Mouse (Mus musculus) liver, embryonic 14.5 days (tissue): ENCODE measurements around the gene Rheb. TPM values are rescaled to one million over a fixed set of nuclear protein-coding genes. Genes with fewer than 3 reads are reported as not detected.
"Not testable (repeated sequence)": the region's sequence is repeated elsewhere in the genome, so short reads cannot be mapped to it uniquely, and the experiment has no call there.

Source experiments
- ATAC-seq: fragments of 200-750 bp; cut with Nextera tagmentation; 2 replicates; pipeline ENCODE4 v1.8.0; 2017; ENCODE audit warnings: moderate number of reproducible peaks, mild to moderate bottlenecking, moderate library complexity; ENCODE audit not compliant: insufficient read depth
- DNase-seq, 3 experiments: peaks; one replicate each; pipeline ENCODE4 v3.0.0-alpha.2; 2012 to 2013; ENCODE audit warnings: low read depth in 3 of 3, low spot score in 3 of 3
- H3K27ac ChIP-seq: fragments of 300-500 bp; sonication (generic); 2 replicates; pipeline ENCODE4 v1.5.1; 2014; ENCODE audit warnings: moderate library complexity, mild to moderate bottlenecking, control low read depth, inconsistent platforms
- H3K27me3 ChIP-seq: fragments of 300-500 bp; sonication (generic); 2 replicates; pipeline ENCODE4 v1.6.1; 2014; ENCODE audit warnings: mild to moderate bottlenecking, low read length, moderate library complexity; ENCODE audit not compliant: control insufficient read depth, insufficient read depth
- H3K36me3 ChIP-seq: fragments of 300-500 bp; sonication (generic); replicated peaks from 2 replicates; pipeline ENCODE4 v1.6.1; 2014; ENCODE audit warnings: low read depth; ENCODE audit not compliant: control insufficient read depth, insufficient read depth
- H3K4me1 ChIP-seq, 2 experiments: fragments of 200-500 bp in 1 of 2; fragments of 300-500 bp in 1 of 2; sonication (generic) in 1 of 2; replicated peaks; 2 replicates each; pipeline ENCODE4 v1.6.1; 2012 to 2014; ENCODE audit warnings: antibody characterized with exemption in 1 of 2, inconsistent platforms in 1 of 2, low read length in 1 of 2; ENCODE audit not compliant: control insufficient read depth in 2 of 2, insufficient read depth in 2 of 2
- H3K4me2 ChIP-seq: fragments of 300-500 bp; sonication (generic); 2 replicates; pipeline ENCODE4 v1.6.1; 2014; ENCODE audit warnings: low read depth, mild to moderate bottlenecking, control low read depth, moderate library complexity
- H3K4me3 ChIP-seq, 2 experiments: fragments of 200-500 bp in 1 of 2; fragments of 300-500 bp in 1 of 2; sonication (generic) in 1 of 2; 2 replicates each; pipeline ENCODE4 v1.5.1; 2012 to 2014; ENCODE audit warnings: low read depth in 2 of 2, low read length in 2 of 2, mild to moderate bottlenecking in 2 of 2, control low read depth in 1 of 2, inconsistent platforms in 1 of 2, moderate library complexity in 1 of 2; ENCODE audit not compliant: insufficient read depth in 1 of 2
- H3K9ac ChIP-seq: fragments of 300-500 bp; sonication (generic); replicated peaks from 2 replicates; pipeline ENCODE4 v1.6.1; 2014; ENCODE audit warnings: mild to moderate bottlenecking, control low read depth, moderate library complexity
- H3K9me3 ChIP-seq: fragments of 300-500 bp; sonication (generic); 2 replicates; pipeline ENCODE4 v1.6.1; 2016; ENCODE audit warnings: low read length, mixed read lengths; ENCODE audit not compliant: control insufficient read depth
- CTCF ChIP-seq: IDR thresholded peaks from 2 replicates; pipeline ENCODE4 v1.5.1; 2016; ENCODE audit warnings: antibody characterized with exemption, low read depth, control low read depth
- EP300 ChIP-seq: IDR thresholded peaks from 2 replicates; pipeline ENCODE4 v1.6.1; 2016; ENCODE audit warnings: antibody characterized with exemption, low read depth
- WGBS: fragments of 180-500 bp; shearing (Covaris S2); extraction: QIAGEN DNeasy Blood & Tissue Kit; methylation state at CpG from one replicate; pipeline ENCODE4 v1.1.7; 2014; ENCODE audit not compliant: insufficient replicate concordance; 5-methylcytosine and 5-hydroxymethylcytosine counted together
- polyA plus RNA-seq, 2 experiments: library from polyadenylated mRNA; depleted of rRNA in 1 of 2; stranded (reverse) in 1 of 2; unstranded in 1 of 2; fragments of >200 nt; fragmentation: Nextera tagmentation in 1 of 2; extraction: Ambion mirVana in 1 of 2; gene quantifications; 2 replicates each; pipeline versions ENCODE4 v1.2.1 to v1.2.3; 2012 to 2014

Gene Rheb
- polyA plus RNA-seq, 2 experiments, result 25.9 to 79.5 TPM

- no peak for TF ChIP-seq CTCF
- no peak for TF ChIP-seq EP300
- no peak overlapping the region for H3K4me2 ChIP-seq
Observed at GRCm38 (mm10) chr5:24822781-24823180, 19.6 kb downstream of the Rheb start.

DNA sequence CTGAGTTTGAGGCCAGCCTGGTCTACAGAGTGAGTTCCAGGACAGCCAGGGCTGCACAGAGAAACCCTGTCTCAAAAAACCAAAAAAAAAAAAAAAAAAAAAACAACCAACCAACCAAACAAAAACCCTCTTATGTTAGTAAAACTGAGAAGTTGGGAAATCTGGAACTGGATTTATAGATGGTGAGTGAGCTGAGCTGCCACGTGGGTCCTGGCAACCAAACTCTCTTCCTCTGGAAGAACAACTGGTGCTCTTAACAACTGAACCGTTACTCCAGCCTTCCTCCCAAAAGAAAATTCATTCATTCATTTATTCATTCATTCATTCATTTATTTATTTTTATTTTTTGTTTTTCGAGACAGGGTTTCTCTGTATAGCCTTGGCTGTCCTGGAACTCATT lies 20.2 kb downstream of the Rheb start:
- not testable (repeated sequence) for H3K36me3 ChIP-seq, H3K9me3 ChIP-seq, ATAC-seq, DNase-seq, H3K27me3 ChIP-seq, H3K4me2 ChIP-seq, H3K27ac ChIP-seq, H3K9ac ChIP-seq, H3K4me3 ChIP-seq
- H3K4me1 ChIP-seq, result peaks cover 2 to 12% of the 10 kb centered on the region in 2 experiments
- WGBS, result 70% methylated on average over 3 of the region's 3 CpGs

More at GRCm38 (mm10) chr5:24822781-24823180, 19.6 kb downstream of the Rheb start:
- no peak for DNase-seq
- Histone ChIP-seq H3K36me3 (no peaks in the 10 kb centered on the region), H3K9ac (no peak overlapping the region), H3K27me3 (no peaks in the 10 kb centered on the region), H3K4me1 (peaks cover 2 to 16% of the 10 kb centered on the region in 2 experiments), H3K9me3 (no peaks in the 10 kb centered on the region), H3K4me3 (no peak overlapping the region), H3K27ac (no peak overlapping the region)
- no peak for ATAC-seq
- 73% methylated on average over 3 of the region's 3 CpGs for WGBS

DNA sequence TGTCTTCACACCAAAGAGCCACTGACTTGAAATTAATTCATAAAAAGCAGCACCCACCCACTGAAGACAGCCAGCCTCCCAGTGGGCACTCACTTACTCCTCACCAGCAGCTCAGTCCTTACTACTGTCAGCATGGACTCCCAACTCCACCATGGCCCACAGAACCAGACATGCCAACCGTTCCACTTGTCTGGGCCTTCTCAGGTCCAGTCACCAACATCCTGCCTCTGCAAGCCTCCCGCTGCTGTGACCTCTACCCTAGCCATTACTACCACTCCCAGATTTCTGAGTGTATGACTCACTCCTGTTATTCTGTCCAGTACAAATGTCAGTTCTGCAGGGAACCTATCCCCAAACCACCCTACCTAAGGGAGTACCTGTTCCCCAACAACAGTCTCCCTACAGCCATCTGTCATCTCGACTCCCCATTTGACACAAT lies 21.0 kb downstream of the Rheb start:
- Histone ChIP-seq H3K4me2 (no peak overlapping the region), H3K9me3 (no peaks in the 10 kb centered on the region), H3K4me3 (no peak overlapping the region), H3K4me1 (peaks cover 2 to 8% of the 10 kb centered on the region in 2 experiments), H3K27ac (no peak overlapping the region), H3K36me3 (peaks cover 9% of the 10 kb centered on the region), H3K9ac (no peak overlapping the region), H3K27me3 (no peaks in the 10 kb centered on the region)
- WGBS, result 69% methylated on average over 3 of the region's 3 CpGs
- ATAC-seq (no peak), DNase-seq (no peak)
- TF ChIP-seq CTCF (no peak), EP300 (no peak)

- peaks cover 12% of the 10 kb centered on the region for H3K36me3 ChIP-seq
- no peak overlapping the region for H3K9ac ChIP-seq
- H3K9me3 ChIP-seq, result no peaks in the 10 kb centered on the region
- H3K4me1 ChIP-seq, result peaks cover 0 to 2% of the 10 kb centered on the region in 2 experiments; a peak in 3 of 4 replicates
- 73% methylated on average over 5 of the region's 5 CpGs for WGBS
- H3K4me3 ChIP-seq, result no peak overlapping the region
- ATAC-seq, result no peak
- H3K27ac ChIP-seq, result no peak overlapping the region
- no peak overlapping the region for H3K4me2 ChIP-seq
- TF ChIP-seq CTCF, result no peak
- TF ChIP-seq EP300, result no peak
- DNase-seq, result no peak
- H3K27me3 ChIP-seq, result no peaks in the 10 kb centered on the region
Observed at GRCm38 (mm10) chr5:24820627-24821026, 21.8 kb downstream of the Rheb start.

GRCm38 (mm10) chr5:24817191-24817590 lies 25.2 kb downstream of the Rheb start:
- no peak overlapping the region for H3K27ac ChIP-seq
- no peaks in the 10 kb centered on the region for H3K4me1 ChIP-seq
- ATAC-seq (no peak), DNase-seq (no peak)
- peaks cover 35% of the 10 kb centered on the region for H3K36me3 ChIP-seq
- no peak overlapping the region for H3K9ac ChIP-seq
- 83% methylated on average over 4 of the region's 4 CpGs for WGBS
- H3K4me3 ChIP-seq, result no peak overlapping the region
- H3K27me3 ChIP-seq, result no peaks in the 10 kb centered on the region
- no peaks in the 10 kb centered on the region for H3K9me3 ChIP-seq
- TF ChIP-seq EP300, result no peak
- TF ChIP-seq CTCF, result no peak
- no peak overlapping the region for H3K4me2 ChIP-seq
